Mouse (Mus musculus) urinary bladder, postnatal 10 days (tissue): ENCODE results near the gene Tekt4.

Source experiments
- DNase-seq: peaks from one replicate; pipeline ENCODE4 v3.0.0; 2022; ENCODE audit warnings: low spot score

Gene Tekt4

DNA sequence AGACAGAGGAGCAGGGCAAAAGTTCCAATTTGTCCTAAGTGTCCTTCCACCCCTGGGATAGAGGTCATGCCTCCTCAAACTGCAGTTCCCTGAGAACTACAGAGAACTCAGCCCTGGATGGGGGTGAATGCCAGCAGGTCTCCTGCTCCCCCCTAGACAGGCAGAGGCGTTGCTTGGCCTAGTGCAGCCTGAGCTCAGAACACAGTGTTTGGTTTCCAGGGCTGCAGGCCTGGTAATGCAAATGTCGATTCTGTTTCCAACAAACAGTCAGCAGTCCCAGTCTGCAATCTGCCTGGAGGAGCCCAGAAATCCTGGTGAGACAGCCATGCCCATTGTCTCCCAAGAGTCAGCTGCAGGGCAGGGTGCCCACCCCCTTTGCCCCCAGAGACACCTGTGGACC is at the start of gene Tekt4:
Gene Tekt4, plus strand, starts transcription at position 344 of the 400 bp plus-strand sequence.
- no peak for DNase-seq

GRCm38 (mm10) chr17:25405224-25405895 is 49.1 kb upstream of the Tekt4 start:
- no peak for DNase-seq

DNA sequence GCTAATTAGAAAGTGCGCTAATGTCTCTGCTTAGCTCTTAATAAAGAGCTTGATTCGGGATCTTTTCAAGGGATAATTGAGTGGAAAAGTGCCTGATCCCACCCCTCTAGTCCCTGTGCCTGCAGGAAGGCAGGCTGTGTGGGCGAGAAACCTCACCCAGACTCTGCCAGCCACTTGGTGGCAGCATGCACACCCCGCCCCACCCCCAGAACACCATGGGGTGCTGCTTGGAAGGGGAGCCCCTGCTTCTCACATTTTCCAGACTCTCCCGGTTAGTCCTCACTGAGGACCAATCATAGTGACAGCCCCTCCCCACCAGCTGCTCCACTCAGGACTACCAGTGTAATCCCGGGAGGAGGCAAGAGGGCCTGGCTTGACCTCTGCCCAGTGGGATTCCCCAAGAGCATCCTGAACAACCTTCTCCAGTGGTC is 48.4 kb upstream of the Tekt4 start:
- no peak for DNase-seq

DNA sequence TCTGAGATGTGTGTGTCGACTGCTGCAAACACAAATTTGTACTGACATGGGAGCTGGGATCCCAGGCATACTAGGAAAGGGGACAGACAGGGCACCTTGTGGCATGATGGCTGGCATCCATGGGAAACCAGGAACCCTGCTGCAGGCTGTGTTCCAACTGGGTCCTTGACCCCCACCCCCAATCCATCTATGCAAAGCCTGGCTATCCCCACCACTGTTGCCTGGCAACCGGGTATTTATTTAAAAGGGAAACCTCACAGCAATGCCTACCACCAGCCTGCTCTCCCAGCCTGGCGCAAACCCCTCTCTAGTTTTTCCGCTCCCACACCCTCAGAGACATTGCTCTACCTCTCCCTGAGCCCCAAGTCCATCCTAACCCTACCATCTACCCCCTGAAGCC is 47.1 kb upstream of the Tekt4 start:
- no peak for DNase-seq

DNA sequence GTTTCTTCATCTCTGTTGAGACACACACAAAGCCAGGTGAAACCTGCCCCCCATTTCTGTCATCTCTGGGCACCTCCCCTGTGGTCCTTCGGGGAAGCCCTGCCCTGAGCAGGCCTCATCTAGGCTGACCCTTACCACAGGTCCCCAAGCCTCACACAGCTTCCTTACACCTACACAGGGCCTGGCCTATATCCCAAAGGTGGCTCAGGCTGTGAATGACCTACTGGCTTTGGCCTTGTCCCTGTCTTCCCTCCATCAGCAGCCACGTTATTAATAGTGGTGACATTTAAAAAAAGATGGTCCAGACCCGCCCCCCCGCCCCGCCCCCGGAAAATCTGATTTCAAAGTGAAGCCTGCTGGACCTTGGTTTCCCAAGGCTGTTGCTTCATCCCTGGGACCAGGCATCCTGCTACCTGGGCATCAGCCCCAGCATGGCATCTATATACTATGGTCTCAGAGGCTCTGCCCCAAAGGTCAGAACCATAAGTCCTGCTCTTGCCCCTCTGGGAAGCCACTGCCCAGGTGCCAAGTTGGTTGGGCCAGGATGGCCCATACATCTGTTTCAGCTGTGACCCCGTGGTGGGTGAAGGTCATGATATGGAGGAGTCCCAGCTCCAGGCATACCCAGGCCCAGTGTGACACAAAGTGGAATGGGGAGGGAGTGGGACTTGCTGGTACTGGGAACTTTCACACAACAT is 46.0 kb upstream of the Tekt4 start:
- no peak for DNase-seq

DNA sequence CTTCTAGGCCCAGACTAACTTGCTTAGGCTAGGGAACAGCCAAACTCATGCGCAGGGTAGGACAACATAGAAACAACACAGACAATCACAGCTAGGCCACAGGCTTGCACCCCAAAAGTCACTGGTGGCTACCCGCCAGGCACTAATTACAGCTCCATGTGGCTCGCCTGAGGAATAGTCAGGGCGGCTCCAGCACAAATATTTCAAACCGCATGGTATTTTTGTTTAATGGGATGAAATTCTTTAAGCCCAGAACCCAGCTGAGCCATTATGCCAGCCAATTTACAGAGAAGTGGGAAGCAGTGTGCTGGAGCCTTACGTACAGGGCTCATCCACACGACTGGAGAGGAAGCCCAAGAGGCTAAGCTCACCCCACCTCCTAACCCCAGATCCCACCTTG is 44.8 kb upstream of the Tekt4 start:
- no peak for DNase-seq

- DNase-seq, result no peak
These were observed 44.2 kb upstream of the Tekt4 start for GRCm38 (mm10) chr17:25410180-25410579.

GRCm38 (mm10) chr17:25410786-25411185 is 43.6 kb upstream of the Tekt4 start:
- DNase-seq, result no peak

GRCm38 (mm10) chr17:25411251-25411650 is 43.2 kb upstream of the Tekt4 start:
- no peak for DNase-seq

GRCm38 (mm10) chr17:25414209-25414608 is 40.2 kb upstream of the Tekt4 start:
- no peak for DNase-seq

- DNase-seq, result no peak
These were observed 39.5 kb upstream of the Tekt4 start for GRCm38 (mm10) chr17:25414917-25415316.

- DNase-seq, result no peak
These were observed 38.9 kb upstream of the Tekt4 start for GRCm38 (mm10) chr17:25415421-25415913.

DNA sequence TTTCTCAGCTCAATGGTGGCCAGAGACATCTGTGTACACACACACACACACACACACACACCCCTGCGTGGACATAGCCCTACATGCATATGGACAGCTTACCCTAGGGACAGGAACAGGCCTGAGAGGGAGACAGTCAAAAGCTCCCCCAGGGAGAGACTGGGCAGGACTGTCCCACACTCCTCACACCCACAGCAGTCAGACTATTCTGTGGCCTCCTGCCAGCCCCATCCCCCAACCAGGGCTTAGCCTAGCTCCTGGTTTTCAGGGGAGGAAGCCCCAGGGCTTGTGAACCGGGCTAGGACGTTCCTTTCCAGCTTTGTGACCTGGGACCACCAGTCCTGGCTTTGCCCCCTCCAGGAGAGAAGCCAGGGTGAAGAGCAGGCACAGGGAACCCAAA is 38.2 kb upstream of the Tekt4 start:
- DNase-seq, result no peak

DNA sequence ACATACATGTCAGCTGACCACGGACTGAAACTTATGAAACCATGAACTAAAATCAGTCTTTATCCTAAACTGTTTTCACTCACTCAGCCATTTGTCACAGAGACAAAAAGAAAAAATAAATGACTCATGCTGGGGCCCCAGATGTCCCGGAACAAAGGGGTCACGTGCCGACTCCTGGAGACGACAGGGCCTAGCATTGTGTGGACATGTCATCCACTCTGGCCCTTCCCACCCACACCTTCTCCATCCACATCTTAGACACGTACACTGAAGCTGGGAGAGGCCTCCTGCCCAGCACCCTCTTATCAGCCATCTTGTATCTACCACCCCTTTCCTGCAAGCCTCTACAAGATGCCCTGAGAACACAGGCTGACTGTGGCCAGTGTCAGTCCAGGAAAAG is 36.4 kb upstream of the Tekt4 start:
- no peak for DNase-seq

- DNase-seq, result no peak
These were observed 35.5 kb upstream of the Tekt4 start for GRCm38 (mm10) chr17:25418926-25419325.

DNA sequence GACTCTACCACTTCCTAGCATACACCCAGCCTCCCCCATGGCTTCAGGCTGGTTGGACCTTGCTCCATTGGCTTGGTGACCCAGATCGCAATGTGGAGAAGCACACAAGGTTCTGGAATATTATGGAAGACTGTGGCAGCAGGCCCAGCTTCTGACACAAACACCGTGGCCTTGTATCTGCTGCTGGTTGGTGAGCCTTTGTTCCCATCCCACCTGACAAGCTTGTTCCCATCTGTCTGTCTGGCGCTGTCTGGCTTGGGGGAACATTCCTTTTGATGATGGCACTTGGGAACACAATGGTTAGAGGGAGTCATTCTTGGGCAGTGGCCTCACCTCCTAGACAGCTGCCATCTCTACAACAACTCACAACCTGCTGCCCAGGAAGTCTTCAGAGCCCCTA is 33.4 kb upstream of the Tekt4 start:
- no peak for DNase-seq

DNA sequence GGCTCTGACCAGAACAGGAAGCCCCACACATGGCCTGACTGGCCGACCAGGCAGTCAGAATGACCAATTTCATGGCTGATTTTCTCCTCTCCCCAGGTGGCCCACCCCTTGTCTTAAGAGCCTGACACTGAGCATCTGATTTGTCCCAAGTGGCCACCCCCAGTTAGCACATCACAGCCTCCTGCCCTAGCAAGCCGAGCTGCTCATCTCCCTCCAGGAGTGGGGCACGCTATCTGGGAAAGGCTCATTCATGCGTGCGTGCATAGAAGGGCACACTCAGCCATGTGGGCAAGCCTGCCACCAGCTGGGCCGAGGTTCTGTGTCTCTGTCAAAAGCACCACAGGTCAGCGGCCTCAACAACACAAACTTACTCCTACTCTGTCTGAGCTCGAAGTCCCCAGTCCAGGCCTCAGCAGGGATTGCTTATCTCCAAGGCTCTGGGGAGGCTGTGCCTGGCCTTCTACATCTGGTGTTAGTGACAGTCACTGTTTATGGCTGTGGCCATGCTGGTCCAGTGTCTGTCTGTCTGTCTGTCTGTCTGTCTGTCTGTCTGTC is 29.8 kb upstream of the Tekt4 start:
- DNase-seq, result no peak

DNA sequence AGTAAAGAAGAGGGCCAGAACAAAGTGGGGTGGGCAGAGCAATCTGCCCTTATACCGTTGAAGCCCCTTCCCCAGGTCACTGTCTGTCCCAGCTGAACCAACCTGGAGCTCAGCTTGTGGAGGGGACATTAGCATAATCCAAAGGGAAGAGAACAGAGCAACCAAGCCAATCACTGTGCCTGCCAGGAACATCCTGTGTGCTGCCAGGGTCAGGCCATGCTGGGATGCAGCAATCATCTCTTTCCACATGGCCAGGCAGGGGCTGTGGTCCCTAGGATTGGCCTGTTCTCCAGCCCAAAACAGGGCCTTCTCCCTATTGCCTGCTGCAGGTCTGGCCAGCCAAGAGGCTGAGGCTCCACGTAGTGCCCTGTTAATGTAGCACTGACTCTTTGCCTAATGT is 28.4 kb upstream of the Tekt4 start:
- DNase-seq, result no peak

DNA sequence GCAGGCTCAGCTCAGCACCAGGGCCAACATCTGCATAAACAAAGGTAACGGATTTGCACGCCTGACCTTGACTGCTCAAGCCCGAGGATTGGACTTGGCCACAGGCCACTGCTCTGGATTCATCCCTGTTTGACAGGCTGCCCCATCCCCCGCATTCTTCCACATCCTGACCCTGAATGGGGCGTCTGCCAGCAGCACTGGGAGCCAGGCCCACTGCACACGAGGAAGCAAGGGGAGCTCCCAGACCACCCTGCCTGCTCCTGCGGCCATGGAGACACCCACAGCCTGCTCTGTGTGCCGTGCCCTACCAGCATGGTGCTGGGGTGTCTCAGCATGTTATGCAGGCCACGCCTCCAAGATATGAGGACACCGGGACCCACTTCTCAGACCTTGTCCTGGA is 27.0 kb upstream of the Tekt4 start:
- DNase-seq, result no peak

DNA sequence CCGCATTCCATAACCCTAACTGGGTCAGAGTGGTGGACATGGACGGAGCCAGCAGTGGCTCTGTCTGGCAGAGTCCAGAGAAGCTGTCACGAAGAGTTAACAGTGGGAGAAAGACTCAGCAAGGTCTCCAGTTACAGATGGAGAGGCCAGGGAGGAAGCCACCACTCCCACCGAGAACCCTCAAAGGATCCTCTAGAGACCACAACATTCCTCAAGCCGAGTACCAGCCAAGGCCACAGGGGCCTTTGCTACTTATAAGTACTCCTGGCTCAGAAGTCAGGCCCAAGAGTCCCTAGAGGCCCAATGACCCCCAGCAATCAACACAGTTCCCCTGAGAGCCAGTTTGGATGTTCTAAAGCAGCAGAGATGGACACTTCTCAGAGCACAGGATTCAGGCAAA is 25.2 kb upstream of the Tekt4 start:
- DNase-seq, result no peak

DNA sequence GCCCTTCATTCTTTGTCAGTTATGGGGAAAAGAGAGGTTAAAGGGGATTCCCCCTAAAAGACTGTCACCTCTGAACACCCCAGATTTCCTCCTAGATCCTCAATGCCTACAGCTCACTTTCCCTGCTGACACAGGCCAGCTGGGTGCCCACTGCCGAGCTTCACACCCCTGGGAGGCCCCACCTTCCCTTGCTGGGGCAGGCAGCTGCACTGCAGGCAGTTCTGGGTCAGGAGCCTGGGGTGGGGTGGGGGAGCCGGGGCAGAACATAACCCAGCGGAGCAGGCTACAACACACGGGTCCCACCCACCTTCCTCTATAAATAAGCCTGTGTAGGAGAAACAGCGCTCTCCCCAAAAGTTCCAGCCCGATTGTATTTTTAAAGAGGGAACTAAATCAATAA is 24.5 kb upstream of the Tekt4 start:
- no peak for DNase-seq

- no peak for DNase-seq
These were observed 23.9 kb upstream of the Tekt4 start for GRCm38 (mm10) chr17:25430534-25430933.

DNA sequence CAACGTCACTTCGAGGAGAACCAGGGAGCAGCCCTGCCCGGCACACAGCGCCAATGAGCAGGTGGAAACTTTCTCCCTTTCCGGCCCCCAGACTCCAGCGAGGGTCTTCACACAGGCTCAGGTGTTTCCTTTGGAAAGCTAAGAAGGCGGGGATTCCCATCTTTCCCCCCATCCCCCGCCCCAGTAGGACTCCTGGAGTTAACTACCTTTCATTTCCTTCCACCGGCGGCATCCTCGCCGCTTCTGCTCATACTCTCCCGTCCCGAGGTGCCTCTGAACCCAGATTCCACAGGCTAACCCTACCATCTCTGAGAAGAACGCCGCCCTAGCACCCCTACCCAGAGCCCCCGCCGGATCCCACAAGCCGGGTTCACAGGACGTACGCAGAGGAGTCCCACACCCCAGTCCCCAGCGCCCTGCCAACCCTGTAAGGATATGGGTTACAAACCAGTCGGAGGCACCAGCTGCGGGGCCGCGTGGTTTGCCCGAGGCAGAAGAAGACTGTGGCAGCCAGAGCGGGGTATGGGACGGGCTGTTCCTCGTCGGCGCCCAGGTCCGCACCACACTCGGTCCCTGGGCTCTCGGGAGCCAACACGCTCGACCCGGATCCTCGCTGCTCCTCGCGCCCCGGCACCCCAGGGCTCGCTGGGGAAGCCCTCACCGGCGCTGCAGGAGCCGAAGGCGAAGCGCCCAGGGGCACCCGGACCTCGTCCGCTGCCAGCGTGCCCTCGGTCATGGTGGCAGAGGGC is 21.8 kb upstream of the Tekt4 start:
- no peak for DNase-seq
